Mouse (Mus musculus): ENCODE data around the gene D930007J09Rik. TPM values are rescaled to one million over a fixed set of nuclear protein-coding genes. Genes with fewer than 3 reads are reported as not detected.

D930007J09Rik gene
- polyA plus RNA-seq, 1 experiment = not detected

DNA sequence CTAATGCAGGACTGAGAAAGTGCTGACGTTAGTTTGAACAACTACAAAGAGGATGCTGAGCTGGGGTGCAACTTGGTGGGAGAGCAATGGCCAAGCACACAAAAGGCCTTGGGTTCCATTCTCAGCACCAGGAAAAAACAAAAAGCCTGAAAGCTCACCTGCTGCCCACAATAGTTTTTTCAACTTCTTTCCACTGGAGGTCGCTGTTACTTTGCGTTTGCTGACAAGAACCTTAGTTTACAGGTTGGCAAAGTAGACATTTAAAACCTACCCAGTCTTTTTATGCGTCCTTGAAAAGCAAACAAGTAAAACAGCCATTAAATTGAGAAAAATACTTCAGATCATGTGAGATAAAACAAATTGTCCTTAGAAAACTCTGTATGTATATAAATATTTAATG is 34.5 kb downstream of the D930007J09Rik start:
- no peak for TF ChIP-seq POLR2A (IDR thresholded peaks at IDR 0.05; ENCODE audit: low read depth, low read length)
- no peak for TF ChIP-seq CTCF (IDR thresholded peaks at IDR 0.05; ENCODE audit: borderline replicate concordance, insufficient read depth, low read length)
- H3K27ac ChIP-seq (ENCODE audit: insufficient read depth, low read length) = no peak overlapping the region
- H3K4me3 ChIP-seq (ENCODE audit: insufficient read depth, low read length) = no peak overlapping the region
- H3K4me1 ChIP-seq (ENCODE audit: control insufficient read depth, insufficient read depth, low read length) = no peaks in the 10 kb centered on the region

- no peak for TF ChIP-seq CTCF (IDR thresholded peaks at IDR 0.05; ENCODE audit: borderline replicate concordance, insufficient read depth, low read length)
- TF ChIP-seq POLR2A (IDR thresholded peaks at IDR 0.05; ENCODE audit: low read depth, low read length) = no peak
- Histone ChIP-seq H3K27ac (ENCODE audit: insufficient read depth, low read length) (no peak overlapping the region), H3K4me1 (ENCODE audit: control insufficient read depth, insufficient read depth, low read length) (no peaks in the 10 kb centered on the region), H3K4me3 (ENCODE audit: insufficient read depth, low read length) (no peak overlapping the region)
Measured at GRCm38 (mm10) chr13:32764448-32764847, 38.2 kb downstream of the D930007J09Rik start.

DNA sequence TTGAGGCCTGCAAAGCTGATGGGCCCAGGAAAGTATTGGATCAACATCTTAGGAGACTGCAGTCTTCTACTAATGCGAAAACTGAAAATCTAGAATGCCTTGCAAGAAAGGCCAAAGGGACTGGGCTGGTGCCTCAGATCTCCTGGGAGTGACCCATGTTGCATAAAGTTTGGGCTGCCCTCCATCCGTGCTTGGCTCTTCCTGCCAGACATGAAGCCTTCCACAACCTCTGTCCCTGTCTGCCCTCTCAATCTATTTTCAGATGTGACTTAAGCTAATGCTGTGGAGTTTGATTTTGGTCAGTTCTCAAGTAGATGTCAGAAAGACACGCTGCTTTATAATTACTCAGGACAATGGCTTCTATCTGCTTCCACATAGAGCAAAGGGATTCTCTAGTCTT is 39.5 kb downstream of the D930007J09Rik start:
- H3K4me1 ChIP-seq (ENCODE audit: control insufficient read depth, insufficient read depth, low read length) = no peaks in the 10 kb centered on the region
- TF ChIP-seq POLR2A (IDR thresholded peaks at IDR 0.05; ENCODE audit: low read depth, low read length) (no peak), CTCF (IDR thresholded peaks at IDR 0.05; ENCODE audit: borderline replicate concordance, insufficient read depth, low read length) (no peak)
- no peak overlapping the region for H3K4me3 ChIP-seq (ENCODE audit: insufficient read depth, low read length)
- no peak overlapping the region for H3K27ac ChIP-seq (ENCODE audit: insufficient read depth, low read length)

DNA sequence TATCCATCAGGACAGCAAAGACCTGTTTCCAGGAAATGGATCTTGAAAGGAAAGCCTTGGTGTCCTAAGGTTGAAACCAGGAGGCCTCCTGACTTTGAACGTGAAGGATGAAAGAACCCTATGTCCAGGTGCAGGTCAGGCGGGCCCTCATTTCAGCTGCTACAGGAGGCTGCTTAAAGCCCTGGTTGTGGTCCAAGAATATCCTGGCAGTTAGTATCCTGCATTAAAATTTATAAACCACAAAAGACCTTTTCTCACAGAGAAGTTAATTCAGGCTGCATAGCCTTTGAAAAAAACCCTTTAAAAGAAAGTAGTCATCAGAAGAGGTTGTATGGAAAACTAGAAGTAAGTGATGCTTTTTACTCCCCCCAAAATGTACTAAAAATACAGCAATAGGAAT is 41.9 kb downstream of the D930007J09Rik start:
- no peak for TF ChIP-seq POLR2A (IDR thresholded peaks at IDR 0.05; ENCODE audit: low read depth, low read length)
- no peak for TF ChIP-seq CTCF (IDR thresholded peaks at IDR 0.05; ENCODE audit: borderline replicate concordance, insufficient read depth, low read length)
- Histone ChIP-seq H3K27ac (ENCODE audit: insufficient read depth, low read length) (no peak overlapping the region), H3K4me1 (ENCODE audit: control insufficient read depth, insufficient read depth, low read length) (no peaks in the 10 kb centered on the region), H3K4me3 (ENCODE audit: insufficient read depth, low read length) (no peak overlapping the region)

- TF ChIP-seq CTCF (IDR thresholded peaks at IDR 0.05; ENCODE audit: borderline replicate concordance, insufficient read depth, low read length) (no peak), POLR2A (IDR thresholded peaks at IDR 0.05; ENCODE audit: low read depth, low read length) (no peak)
- Histone ChIP-seq H3K27ac (ENCODE audit: insufficient read depth, low read length) (no peak overlapping the region), H3K4me1 (ENCODE audit: control insufficient read depth, insufficient read depth, low read length) (no peaks in the 10 kb centered on the region), H3K4me3 (ENCODE audit: insufficient read depth, low read length) (no peak overlapping the region)
Measured at GRCm38 (mm10) chr13:32759036-32759435, 43.6 kb downstream of the D930007J09Rik start.

Other genes starting within 250 kb of the D930007J09Rik start
- not detected in 2 replicates for gene Mylk4, start 18.9 kb downstream of the D930007J09Rik start, polyA plus RNA-seq (2011; ENCODE audit: insufficient read length, low read depth, missing spikeins)
- 27.2 and 29.5 TPM in 2 replicates for gene Wrnip1, start 811 bp downstream of the D930007J09Rik start, polyA plus RNA-seq (2011; ENCODE audit: insufficient read length, low read depth, missing spikeins)
- 12.6 and 22.7 TPM in 2 replicates for gene Serpinb1a, start 48.3 kb upstream of the D930007J09Rik start, polyA plus RNA-seq (2011; ENCODE audit: insufficient read length, low read depth, missing spikeins)
- gene Serpinb1c, start 95.4 kb upstream of the D930007J09Rik start, polyA plus RNA-seq (2011; ENCODE audit: insufficient read length, low read depth, missing spikeins) = not detected in 2 replicates
- gene Serpinb6b, start 162.4 kb upstream of the D930007J09Rik start, polyA plus RNA-seq (2011; ENCODE audit: insufficient read length, low read depth, missing spikeins) = 2.2 and 2.4 TPM in 2 replicates
- 11.6 and 15.0 TPM in 2 replicates for gene Serpinb9, start 200.4 kb upstream of the D930007J09Rik start, polyA plus RNA-seq (2011; ENCODE audit: insufficient read length, low read depth, missing spikeins)
- 3.5 and 11.8 TPM in 2 replicates for gene Serpinb9b, start 224.6 kb upstream of the D930007J09Rik start, polyA plus RNA-seq (2011; ENCODE audit: insufficient read length, low read depth, missing spikeins)